Mouse (Mus musculus) CD4-positive, CD25-positive, alpha-beta regulatory T cell, adult 4 months (primary cell): ENCODE measurements around the gene Spag17. TPM values are rescaled to one million over a fixed set of nuclear protein-coding genes. Genes with fewer than 3 reads are reported as not detected.
"Not testable (repeated sequence)": the region's sequence is repeated elsewhere in the genome, so short reads cannot be mapped to it uniquely, and the experiment has no call there.

Experiments used
- ATAC-seq: one replicate; pipeline ENCODE4 v1.8.0; 2017
- polyA plus RNA-seq, 2 experiments: library from polyadenylated mRNA; unstranded; fragments of 100-300 nt; shearing (Covaris generic); gene quantifications; one replicate each; pipeline ENCODE4 v1.2.1; 2017

The Spag17 gene
- not detected for polyA plus RNA-seq

DNA sequence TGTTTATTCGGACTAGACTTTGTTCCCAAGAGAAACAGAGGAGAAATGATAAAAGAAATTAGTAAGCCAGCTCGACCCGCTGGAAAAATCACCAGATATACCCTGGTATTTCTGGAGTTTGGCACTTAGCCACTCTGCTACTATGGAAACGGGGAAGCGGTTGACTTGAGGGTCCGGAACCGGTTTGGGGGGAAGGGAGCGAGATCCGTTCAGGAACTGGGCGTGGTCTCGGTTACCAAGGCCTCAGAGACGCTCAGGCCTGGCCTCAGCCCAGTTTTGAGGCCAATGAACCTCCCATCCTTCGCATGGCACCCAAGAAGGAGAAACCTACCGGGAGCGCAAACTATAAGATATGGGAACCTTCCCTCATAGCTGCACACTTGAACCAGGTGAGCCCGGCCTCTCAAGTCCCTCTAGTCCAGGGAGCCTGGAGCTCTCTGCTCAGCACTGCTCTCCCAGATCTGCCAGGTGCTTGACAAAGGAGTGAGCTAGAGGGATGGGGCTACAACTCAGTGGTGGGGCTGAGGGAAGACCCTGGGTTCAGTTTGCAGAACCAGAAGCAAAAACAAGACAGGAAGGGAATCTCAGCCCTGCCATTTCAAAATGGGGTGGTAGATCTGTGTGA lies at the start of gene Spag17:
Gene Spag17, plus strand, starts transcription at position 220 of the 625 bp plus-strand sequence.
- no peak for ATAC-seq

DNA sequence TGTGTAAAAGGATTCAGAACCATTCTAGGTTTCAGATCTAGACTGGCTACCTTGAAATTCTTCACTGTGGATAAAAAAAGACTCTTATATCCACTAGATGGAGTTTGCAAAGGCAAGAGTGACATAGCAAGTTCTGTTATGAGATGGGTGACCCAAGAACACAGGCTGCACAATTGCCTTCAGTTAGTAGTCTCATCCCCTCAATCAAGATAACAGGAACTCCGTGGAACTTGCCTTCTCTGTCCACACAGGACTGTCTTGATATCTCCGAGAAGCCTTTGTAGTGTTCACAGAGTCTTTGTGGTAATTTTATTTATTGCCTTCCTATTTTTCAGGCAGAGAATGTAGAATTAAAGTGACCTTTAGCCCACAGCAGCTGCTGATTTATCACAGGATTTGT lies 42.9 kb upstream of the Spag17 start:
- ATAC-seq = no peak

DNA sequence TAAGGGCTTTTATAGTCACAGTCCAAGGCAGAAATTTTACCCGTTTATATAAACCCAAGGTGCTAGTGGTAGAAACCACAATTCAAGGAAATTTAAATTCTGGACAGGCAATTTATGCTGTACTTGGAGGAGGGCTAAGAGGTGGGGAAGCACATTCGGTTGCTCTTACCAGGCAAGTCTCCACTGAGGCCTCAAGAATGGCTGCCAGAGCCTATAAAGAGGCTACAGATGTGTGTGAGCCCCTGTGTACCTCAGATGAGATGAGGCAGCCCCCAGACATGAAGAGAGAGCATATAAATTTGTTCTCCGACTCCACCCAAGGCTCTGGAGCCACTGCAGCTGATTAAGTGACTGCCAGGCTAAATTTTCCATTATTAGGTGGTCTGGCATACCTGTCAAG lies 42.4 kb upstream of the Spag17 start:
- ATAC-seq = no peak

DNA sequence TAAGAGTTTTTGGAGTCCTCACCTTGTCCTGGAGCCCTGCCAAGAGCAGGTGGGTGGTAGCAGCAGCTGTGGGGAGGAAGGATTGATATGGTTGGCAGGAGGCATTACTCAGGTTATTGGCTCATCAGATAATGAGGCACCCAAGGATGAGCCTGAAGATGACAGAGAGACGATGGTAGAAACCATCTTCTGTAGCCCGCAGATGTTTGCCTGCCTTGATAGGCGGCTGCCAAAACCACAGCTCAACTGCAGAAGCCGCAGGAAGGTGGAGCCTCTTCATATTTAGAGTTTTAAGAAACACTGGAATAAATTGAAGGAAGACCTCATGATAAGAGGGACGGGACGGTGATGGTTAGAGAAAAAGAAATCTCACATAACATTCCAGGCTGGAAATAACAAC lies 42.0 kb upstream of the Spag17 start:
- ATAC-seq = no peak

DNA sequence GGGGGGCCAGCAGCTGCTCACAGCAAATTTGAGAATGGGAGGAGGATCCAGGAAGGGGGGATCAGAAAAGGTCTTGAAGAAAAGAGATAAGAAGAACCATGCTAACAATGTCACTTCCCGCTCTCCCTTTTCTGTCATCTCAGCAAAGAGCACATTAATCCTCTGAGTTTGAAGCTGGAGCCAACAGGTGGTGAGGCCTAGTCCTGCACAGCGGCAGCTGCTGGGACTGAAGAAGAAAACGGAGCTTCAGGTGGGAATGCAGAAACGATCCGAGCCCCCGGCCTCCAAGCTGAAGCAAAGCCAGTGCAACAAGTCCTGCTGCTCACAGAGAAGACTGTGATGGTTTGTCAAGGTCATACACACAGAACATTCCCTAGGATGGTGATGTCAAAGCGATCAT lies 34.3 kb upstream of the Spag17 start:
- no peak for ATAC-seq

DNA sequence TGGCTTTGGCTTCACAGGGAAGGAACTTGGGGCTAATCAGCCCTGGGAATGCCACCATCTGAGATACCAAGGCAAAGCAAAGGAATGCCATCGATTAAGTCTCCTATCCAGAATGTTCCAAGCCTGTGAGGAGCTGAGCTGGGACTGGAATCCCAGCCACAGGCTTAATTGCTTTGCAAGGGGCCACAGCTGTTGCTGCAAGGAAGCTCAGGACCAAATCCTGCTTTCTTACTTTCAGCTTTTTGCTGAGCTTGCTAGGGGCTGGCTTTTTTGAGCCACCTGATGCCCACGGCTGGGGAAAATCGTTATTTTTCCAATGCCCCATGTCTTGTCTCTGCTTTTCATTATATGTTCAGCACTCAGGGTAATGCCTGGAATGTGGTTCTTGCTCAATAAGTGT lies 30.6 kb upstream of the Spag17 start:
- ATAC-seq = no peak

DNA sequence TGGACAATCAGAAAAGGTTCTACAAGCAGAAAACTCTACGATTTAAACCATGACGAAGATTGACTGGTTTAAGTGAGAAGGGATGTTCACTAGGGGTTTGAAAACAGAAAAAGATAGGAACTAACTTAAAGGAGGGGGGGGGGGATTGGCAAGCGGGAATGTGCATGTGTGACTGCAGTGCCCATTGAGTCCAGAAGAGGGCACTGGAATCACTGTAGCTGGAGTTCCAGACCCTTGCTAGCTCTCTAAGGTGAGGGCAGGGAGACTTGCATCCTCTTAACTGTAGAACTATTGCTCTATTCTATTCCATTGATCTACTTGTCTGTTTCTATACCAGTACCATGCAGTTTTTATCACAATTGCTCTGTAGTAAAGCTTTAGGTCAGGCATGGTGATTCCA lies 26.3 kb upstream of the Spag17 start:
- no peak for ATAC-seq

DNA sequence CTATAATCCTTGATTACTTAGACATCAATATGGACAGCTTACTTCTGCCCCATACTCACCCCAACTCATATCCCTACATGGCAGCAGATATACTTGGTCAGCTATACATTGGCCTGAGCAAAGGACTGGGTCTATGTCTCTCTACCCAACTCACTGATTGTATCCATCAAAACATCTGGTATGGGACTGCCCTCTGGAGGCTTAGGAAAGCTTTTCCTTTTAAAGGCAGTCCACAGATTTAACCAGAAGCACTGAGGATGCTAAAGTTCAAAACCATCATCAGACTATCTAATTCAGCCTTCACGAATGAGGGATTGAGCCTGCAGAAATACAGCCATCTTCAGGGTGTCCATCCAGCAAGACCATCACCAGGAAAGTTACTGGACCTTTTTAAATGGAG lies 20.5 kb upstream of the Spag17 start:
- no peak for ATAC-seq

DNA sequence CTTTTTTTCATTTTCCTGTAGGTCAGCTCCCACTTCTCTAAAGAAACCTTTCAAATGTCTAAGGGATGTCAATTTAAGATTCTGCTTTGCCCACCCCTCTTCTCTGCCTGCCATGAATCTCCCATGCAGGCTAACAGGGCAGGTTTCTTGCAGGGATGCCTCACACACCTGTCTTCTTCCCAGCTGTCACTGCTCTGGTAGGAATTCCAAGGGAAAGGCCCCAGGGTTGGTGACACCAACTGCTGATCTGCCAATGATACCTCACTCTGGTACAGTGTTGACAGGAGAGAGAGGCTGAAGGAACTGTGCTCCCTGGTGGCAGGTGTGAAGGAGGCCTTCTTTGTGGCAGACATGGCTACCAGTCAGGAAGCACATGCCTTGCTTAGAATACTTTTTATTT lies 10.1 kb upstream of the Spag17 start:
- no peak for ATAC-seq

DNA sequence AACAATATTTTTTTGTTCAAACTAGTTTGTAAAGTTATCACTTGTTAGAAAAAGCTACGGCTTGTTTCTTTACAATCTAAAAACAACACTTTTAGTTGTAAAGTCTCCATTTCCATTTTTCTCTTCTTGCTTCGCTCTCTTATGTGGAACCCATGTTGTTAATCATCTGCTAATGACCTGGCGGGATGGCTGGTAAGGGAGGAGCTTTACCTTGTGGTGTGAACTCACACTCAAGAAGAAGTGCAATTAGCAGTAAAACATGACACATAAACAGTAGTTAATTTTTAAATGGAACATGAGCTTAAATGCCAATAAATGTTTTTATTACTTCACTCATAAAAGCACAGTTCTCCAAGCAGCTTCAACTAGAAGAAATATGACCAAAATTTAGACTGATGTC lies 3.7 kb upstream of the Spag17 start:
- no peak for ATAC-seq

DNA sequence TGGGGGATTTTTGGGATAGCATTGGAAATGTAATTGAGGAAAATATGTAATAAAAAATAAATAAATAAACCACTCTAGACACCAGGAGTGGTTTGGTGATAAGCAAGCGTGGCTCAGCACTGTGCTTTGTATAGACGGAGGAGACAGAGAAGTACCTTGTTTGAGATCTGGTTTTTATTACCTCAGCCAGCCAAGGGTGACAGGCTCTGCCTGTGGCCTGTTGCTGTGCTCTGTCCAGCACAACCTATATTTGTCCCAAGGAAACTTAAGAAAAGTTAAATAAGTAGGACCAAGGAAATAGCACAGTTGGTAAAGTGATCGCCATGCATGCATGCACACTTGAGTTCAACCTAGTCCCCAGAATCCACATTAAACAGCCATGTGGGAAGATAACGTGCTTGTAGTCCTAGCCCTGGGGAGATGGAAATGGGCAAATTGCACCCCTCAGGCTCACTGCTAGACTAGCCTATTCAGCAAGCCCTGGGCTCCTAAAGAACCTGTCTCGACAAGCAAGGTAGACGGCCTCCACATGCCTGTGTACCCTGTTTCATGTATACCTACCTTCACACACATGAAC lies 1.1 kb upstream of the Spag17 start:
- ATAC-seq = no peak

DNA sequence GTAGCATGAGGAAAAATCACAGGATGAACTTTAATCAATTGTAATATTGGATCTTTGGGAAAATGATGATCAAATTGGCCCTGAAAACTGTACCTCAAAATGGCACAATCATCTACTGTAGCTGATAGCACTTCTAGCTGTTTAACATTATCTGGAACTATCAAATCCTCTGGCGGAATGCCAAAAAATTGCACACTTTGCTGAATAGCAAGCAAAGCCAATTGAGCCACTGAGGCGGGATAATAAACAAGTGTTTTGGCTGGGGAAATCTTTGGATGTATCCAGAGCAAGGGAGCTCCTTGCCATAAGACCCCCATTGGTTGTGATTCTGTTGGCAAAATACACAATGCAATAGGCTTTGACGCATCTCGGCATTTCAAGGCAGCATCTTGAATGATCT lies 9.5 kb downstream of the Spag17 start:
- not testable (repeated sequence) for ATAC-seq

DNA sequence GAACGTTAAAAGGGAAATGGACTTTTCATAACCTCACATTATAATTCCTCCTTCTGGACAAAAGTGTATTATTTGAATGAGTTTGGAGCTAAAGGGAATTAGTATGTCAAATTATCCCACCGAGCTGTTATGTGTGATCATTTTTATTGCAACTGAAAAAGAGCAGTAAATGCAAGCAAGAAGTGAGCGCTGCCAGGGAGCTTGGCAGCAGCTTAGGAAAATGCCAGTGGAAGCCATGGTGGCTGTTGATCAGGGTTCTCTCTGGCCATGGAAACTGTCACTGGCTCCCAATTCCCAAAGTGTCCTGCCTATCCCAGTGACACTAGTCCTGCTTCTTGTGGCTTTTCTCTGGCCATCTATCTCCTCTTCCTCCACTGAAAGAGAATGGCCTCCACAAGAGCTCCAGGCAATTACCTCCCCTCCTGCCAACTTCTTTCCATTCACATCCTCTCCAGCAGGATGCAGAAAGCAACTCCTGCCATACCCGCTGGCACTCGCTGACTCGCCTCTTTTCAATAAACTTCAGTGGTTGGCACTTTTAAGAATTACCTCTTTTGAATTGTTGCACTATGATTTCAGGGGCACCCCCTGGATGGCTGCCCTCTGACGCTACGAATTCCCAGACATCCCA lies 28.7 kb downstream of the Spag17 start:
- ATAC-seq = no peak

DNA sequence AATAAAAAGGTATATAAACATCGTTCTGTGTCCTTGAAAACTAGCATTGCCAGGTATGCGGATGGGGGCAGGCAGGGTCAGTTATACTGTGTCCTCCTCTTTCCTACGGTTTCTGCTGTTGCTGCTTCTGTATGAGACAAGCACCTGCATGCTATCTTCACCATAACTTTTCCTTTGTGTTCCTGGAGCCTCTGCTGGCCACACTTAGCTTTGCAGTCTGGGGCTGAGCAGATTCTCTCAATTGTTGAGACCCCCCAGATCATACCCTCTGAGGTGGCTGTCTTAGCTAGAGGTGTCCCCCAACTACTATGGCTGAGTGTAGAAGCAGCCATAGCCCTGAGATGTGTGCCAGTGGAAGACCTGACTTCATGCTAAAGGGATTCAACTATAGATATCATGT lies 37.7 kb downstream of the Spag17 start:
- ATAC-seq = no peak

DNA sequence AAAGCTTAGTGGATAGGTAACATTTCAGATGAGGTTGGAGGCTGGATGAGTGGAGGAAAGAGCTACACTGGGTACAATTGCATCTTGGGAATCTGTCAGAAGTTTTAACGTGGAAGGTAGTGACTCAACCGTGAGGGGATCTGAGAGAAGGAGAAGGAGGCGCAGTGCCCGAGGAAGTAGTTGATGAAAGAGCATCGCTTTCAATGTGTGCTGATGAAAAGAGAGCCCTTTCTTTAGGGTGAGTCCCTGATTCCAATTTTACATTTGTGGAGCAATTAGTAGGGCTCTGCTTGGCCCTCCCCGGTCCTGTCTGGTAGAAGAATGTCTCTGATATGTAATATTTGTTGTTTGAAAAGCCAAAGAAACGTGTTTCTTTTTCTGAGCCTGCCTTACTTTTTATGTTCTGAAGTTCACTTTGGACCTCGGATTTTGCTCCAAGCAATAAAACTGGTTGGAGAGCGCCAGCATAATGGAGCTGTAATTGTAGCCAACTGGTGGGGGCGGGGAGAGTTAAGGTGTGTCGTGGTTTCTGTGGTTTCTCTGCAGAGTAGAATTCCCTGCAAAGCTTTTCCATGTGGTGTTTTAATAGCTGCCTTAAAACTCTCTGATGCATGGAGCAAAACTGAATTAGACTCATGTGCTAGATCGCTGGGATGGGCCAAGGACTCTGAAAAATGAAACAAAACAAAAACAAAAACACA lies 45.9 kb downstream of the Spag17 start:
- no peak for ATAC-seq

DNA sequence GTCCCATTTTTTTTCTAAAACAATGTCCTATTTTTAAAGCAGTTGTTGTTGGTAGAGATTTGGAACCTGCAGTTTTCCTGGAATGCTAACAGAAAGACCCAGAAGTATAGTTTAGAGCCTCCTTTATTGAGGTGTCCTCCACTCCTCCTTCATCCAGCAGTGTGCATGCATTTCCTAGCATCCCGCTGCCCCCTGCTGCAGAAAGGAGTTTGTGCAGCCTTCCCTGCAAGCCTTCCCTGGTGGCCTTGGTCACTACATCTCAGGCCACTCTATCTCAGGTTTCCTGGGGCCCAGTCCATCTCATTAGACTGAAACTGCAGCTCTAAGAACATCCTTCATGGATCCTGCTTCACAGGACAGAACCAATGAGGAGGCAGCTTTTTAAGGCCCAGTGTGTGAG lies 51.0 kb downstream of the Spag17 start:
- no peak for ATAC-seq

DNA sequence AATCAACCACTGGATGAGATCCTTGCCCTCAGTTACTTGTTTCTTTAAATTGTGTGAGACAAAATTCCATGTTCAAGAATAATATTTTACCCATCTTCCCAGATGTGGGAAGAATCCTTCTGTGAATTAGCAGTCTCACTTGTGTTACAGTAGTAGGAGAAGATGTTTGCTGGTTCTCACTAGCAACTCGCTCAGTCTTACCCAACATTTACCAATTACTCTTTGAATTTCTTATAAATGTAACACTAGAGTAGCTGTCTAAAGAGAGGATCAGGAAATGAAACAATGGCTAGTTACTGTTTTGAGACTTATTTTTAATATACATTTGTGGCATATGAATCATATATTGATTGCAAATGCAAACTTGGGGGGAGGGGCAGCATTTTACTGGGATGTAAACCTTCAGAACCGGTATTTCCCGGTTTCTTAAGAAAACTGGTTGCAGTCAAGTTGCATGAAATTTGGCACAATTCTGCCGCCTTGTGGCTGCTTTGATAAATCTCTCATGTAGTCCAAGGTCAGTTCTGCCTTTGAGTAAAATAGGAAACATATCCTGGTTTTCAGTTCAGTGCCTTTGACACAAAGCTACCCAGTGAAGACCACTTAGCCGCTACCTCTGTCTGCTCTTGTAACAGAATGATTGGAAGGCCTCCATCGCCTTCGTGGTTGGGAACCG lies 53.5 kb downstream of the Spag17 start:
- ATAC-seq = no peak

DNA sequence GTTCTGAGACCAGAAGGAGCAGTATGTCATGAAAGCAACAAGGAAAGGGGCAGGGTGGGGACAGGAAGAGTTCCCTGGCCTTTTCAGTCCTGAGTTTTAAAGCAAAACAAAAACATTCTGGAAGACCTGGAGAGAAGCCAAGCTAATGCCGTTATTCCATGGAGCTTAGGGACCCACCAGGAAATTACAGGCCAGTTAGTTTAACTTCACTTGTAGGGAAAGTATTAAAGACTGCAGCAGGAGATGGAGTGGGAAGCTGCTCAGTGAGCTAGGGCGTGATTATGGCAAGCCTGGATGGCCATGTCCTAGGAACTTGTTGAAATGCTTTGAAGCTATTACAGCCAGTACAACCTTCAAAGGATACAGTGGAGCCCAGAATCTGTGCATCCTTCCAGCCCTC lies 60.0 kb downstream of the Spag17 start:
- no peak for ATAC-seq

DNA sequence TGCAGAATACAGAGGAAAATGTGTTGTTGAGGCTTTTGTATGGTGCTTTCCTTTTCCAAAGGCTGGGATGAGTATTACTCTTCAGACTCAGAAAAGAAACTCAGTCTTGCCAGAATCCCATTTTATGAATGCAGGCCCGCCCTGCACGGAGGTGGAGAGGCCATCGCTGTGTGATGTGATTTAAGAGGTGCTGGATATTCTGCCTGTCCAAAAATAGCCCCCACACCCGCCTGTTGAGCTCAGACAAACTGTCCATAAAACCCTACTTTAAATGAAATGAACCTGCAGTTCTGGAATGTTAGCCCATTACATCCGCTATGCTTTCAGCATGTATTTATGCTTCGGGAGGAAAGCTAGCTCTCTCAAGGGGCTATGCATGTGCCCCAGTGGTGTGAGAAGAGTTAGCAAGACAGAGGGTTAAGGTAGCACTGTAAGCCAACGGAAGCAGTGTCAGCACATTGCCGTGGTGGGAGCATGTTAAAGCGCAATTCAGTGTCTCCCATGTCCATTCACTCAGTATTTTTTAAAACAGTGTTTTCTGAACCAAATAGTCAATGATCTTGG lies 68.9 kb downstream of the Spag17 start:
- ATAC-seq = no peak

DNA sequence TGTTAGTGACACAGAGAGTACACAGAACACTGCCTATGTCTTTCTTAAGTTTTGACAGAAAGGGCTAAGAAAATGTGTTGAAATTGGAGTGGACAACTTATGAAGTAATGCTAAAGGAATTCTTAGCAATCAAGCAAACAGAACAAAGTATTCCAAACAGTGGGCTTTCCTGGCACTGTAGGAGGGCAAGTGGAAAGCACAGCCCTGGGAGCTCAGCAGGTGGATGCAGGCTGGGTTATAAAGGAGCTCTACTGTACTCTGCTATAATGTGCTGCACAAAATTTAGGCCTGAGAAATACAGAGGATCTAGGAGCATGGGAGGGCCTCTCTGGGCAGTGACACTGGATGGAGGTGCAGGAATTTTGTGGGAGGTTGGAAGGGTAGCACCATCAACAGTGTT lies 71.3 kb downstream of the Spag17 start:
- ATAC-seq = no peak

DNA sequence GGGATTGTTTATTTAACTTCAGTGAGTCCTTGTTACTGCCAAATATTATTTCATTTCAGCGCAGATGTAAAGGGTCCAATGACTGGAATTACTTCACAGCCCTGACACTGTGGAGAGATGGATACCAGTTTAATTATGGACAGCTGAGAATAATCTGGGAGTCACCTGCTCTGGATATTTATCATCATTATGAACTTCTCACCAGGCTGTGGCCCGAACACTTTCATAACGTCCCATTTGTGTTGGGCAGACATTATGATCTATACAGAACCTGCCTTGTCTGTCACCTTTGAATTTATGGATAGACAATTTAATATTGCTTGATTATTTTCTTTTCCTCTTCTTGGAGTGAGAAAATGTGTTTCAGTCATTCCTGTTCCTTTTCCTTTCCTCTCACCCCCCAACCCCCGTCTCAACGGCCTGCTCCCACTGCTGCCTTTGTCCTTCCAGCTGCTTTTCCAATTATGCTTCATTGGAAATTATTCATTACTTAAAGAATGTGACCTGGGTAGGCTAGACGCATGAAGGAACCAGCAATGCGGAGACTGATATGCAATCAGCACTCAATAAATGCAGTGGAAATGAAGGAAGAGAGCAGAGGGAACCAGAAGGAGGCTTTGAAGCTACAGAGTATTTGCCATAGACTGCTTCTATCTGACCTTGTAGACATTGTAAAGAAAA lies 74.7 kb downstream of the Spag17 start:
- no peak for ATAC-seq

DNA sequence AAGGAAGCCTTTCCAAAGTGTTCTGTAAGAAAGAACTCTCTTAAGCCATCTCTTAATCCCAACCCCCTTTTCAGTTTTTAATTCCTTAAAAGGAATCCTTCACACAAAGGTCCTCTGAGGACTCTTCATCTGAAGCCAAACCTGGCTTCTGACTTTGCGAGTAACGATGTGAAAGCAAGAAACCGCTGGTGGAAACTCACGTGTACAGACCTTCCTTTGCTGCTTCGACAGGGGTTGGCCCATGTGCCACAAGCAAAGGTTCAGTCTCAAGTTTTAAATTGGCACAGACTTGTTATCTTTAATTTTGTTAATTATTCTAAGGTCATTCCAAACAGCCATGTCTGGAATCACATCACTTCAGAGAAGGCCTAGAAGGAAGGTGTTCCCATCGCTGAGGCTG lies 79.1 kb downstream of the Spag17 start:
- no peak for ATAC-seq
